Mouse (Mus musculus): ENCODE results near the gene Tmem177.

- TF ChIP-seq E2F4 (IDR thresholded peaks at IDR 0.05; ENCODE audit: insufficient replicate concordance, low read depth, low read length), result no peak
- no peak for TF ChIP-seq HCFC1 (IDR thresholded peaks at IDR 0.05; ENCODE audit: low read depth, low read length)
- no peak for TF ChIP-seq CTCF (conservative IDR thresholded peaks at IDR 0.05 in 1 of 2, IDR thresholded peaks at IDR 0.05 in 1 of 2; ENCODE audit: low read depth in 2 of 2, low read length in 2 of 2)
- no peak for TF ChIP-seq MAFK (IDR thresholded peaks at IDR 0.05; ENCODE audit: insufficient replicate concordance, low read length)
- no peak for TF ChIP-seq USF1 (IDR thresholded peaks at IDR 0.05; ENCODE audit: low read depth, low read length)
- TF ChIP-seq POLR2A (IDR thresholded peaks at IDR 0.05; ENCODE audit: low read depth, low read length), result no peak
- TF ChIP-seq NELFE (IDR thresholded peaks at IDR 0.05; ENCODE audit: low read depth, low read length), result no peak
- no peak for TF ChIP-seq ZC3H11A (IDR thresholded peaks at IDR 0.05; ENCODE audit: low read depth, low read length)
- no peak for TF ChIP-seq ZNF384 (IDR thresholded peaks at IDR 0.05; ENCODE audit: low read depth, low read length)
- TF ChIP-seq EP300 (IDR thresholded peaks at IDR 0.05; ENCODE audit: low read length), result no peak
- TF ChIP-seq JUN (IDR thresholded peaks at IDR 0.05; ENCODE audit: insufficient read depth, low read depth, low read length), result no peak
- TF ChIP-seq JUND (conservative IDR thresholded peaks at IDR 0.05; ENCODE audit: low read depth, low read length), result no peak
These were observed 26.7 kb downstream of the Tmem177 start for GRCm38 (mm10) chr1:119886320-119886719.

Measured in CH12.LX (cell line).